Mouse (Mus musculus): Measurements from ENCODE around the gene Camta1. TPM values are rescaled to one million over a fixed set of nuclear protein-coding genes. Genes with fewer than 3 reads are reported as not detected.

Gene Camta1
- polyA plus RNA-seq, 1 experiment: 7.7 TPM

- Histone ChIP-seq H3K4me1 (ENCODE audit: control insufficient read depth, insufficient read depth, low read length) (peaks cover 2% of the 10 kb centered on the region; the same call in 1 of the 2 replicates), H3K27me3 (replicated peaks; ENCODE audit: control insufficient read depth, insufficient read depth, low read length) (no peaks in the 10 kb centered on the region), H3K27ac (ENCODE audit: insufficient read depth, low read depth, low read length) (no peak overlapping the region), H3K36me3 (ENCODE audit: control insufficient read depth, insufficient read depth, low read length) (no peaks in the 10 kb centered on the region), H3K4me3 (ENCODE audit: insufficient read depth, low read depth, low read length) (no peak overlapping the region)
- 95% methylated on average over 3 of the region's 3 CpGs for WGBS
- TF ChIP-seq POLR2A (IDR thresholded peaks at IDR 0.05; ENCODE audit: low read depth, low read length): no peak
- no peak for TF ChIP-seq CTCF (conservative IDR thresholded peaks at IDR 0.05; ENCODE audit: insufficient read depth, insufficient read length, low read depth, low read length)
- DNase-seq: no peak
Measured at GRCm38 (mm10) chr4:151835860-151836259, 25.8 kb downstream of the Camta1 start.

- no peak overlapping the region for H3K27ac ChIP-seq (ENCODE audit: insufficient read depth, low read depth, low read length)
- DNase-seq: no peak
- H3K4me1 ChIP-seq (ENCODE audit: control insufficient read depth, insufficient read depth, low read length): peaks cover 2% of the 10 kb centered on the region; the same call in 1 of the 2 replicates
- WGBS: 70% methylated on average over 10 of the region's 10 CpGs
- no peaks in the 10 kb centered on the region for H3K27me3 ChIP-seq (replicated peaks; ENCODE audit: control insufficient read depth, insufficient read depth, low read length)
- no peaks in the 10 kb centered on the region for H3K36me3 ChIP-seq (ENCODE audit: control insufficient read depth, insufficient read depth, low read length)
- TF ChIP-seq CTCF (conservative IDR thresholded peaks at IDR 0.05; ENCODE audit: insufficient read depth, insufficient read length, low read depth, low read length): no peak
- no peak for TF ChIP-seq POLR2A (IDR thresholded peaks at IDR 0.05; ENCODE audit: low read depth, low read length)
- no peak overlapping the region for H3K4me3 ChIP-seq (ENCODE audit: insufficient read depth, low read depth, low read length)
Measured at GRCm38 (mm10) chr4:151834536-151834935, 27.1 kb downstream of the Camta1 start.

GRCm38 (mm10) chr4:151833940-151834449 is 27.7 kb downstream of the Camta1 start:
- peaks cover 2% of the 10 kb centered on the region; the same call in 1 of the 2 replicates for H3K4me1 ChIP-seq (ENCODE audit: control insufficient read depth, insufficient read depth, low read length)
- 87% methylated on average over 7 of the region's 7 CpGs for WGBS
- TF ChIP-seq POLR2A (IDR thresholded peaks at IDR 0.05; ENCODE audit: low read depth, low read length) (no peak), CTCF (conservative IDR thresholded peaks at IDR 0.05; ENCODE audit: insufficient read depth, insufficient read length, low read depth, low read length) (no peak)

GRCm38 (mm10) chr4:151827840-151828239 is 33.8 kb downstream of the Camta1 start:
- Histone ChIP-seq H3K4me1 (ENCODE audit: control insufficient read depth, insufficient read depth, low read length) (peaks cover 8% of the 10 kb centered on the region), H3K4me3 (ENCODE audit: insufficient read depth, low read depth, low read length) (no peak overlapping the region), H3K27ac (ENCODE audit: insufficient read depth, low read depth, low read length) (no peak overlapping the region), H3K27me3 (replicated peaks; ENCODE audit: control insufficient read depth, insufficient read depth, low read length) (no peaks in the 10 kb centered on the region), H3K36me3 (ENCODE audit: control insufficient read depth, insufficient read depth, low read length) (no peaks in the 10 kb centered on the region; the same call in 1 of the 2 replicates)
- DNase-seq: no peak
- WGBS: 92% methylated on average over 3 of the region's 3 CpGs
- TF ChIP-seq POLR2A (IDR thresholded peaks at IDR 0.05; ENCODE audit: low read depth, low read length): no peak
- TF ChIP-seq CTCF (conservative IDR thresholded peaks at IDR 0.05; ENCODE audit: insufficient read depth, insufficient read length, low read depth, low read length): no peak

More at GRCm38 (mm10) chr4:151833940-151834449, 27.7 kb downstream of the Camta1 start:
- H3K27ac ChIP-seq (ENCODE audit: insufficient read depth, low read depth, low read length): no peak overlapping the region
- no peak for DNase-seq
- H3K27me3 ChIP-seq (replicated peaks; ENCODE audit: control insufficient read depth, insufficient read depth, low read length): no peaks in the 10 kb centered on the region
- H3K36me3 ChIP-seq (ENCODE audit: control insufficient read depth, insufficient read depth, low read length): no peaks in the 10 kb centered on the region; the same call in 1 of the 2 replicates
- no peak overlapping the region for H3K4me3 ChIP-seq (ENCODE audit: insufficient read depth, low read depth, low read length)

- Histone ChIP-seq H3K4me3 (ENCODE audit: insufficient read depth, low read depth, low read length) (no peak overlapping the region), H3K27me3 (replicated peaks; ENCODE audit: control insufficient read depth, insufficient read depth, low read length) (no peaks in the 10 kb centered on the region), H3K4me1 (ENCODE audit: control insufficient read depth, insufficient read depth, low read length) (peaks cover 13% of the 10 kb centered on the region), H3K27ac (ENCODE audit: insufficient read depth, low read depth, low read length) (no peak overlapping the region), H3K36me3 (ENCODE audit: control insufficient read depth, insufficient read depth, low read length) (no peaks in the 10 kb centered on the region; the same call in 1 of the 2 replicates)
- no peak for DNase-seq
- TF ChIP-seq CTCF (conservative IDR thresholded peaks at IDR 0.05; ENCODE audit: insufficient read depth, insufficient read length, low read depth, low read length) (no peak), POLR2A (IDR thresholded peaks at IDR 0.05; ENCODE audit: low read depth, low read length) (no peak)
Measured at GRCm38 (mm10) chr4:151827356-151827755, 34.3 kb downstream of the Camta1 start.

- no peak for DNase-seq
- TF ChIP-seq POLR2A (IDR thresholded peaks at IDR 0.05; ENCODE audit: low read depth, low read length) (no peak), CTCF (conservative IDR thresholded peaks at IDR 0.05; ENCODE audit: insufficient read depth, insufficient read length, low read depth, low read length) (no peak)
Measured at GRCm38 (mm10) chr4:151823963-151824362, 37.7 kb downstream of the Camta1 start.

GRCm38 (mm10) chr4:151822986-151823385 is 38.7 kb downstream of the Camta1 start:
- peak; percentile 86 for DNase-seq
- peaks cover 14% of the 10 kb centered on the region for H3K4me1 ChIP-seq (ENCODE audit: control insufficient read depth, insufficient read depth, low read length)
- H3K27ac ChIP-seq (ENCODE audit: insufficient read depth, low read depth, low read length): peak overlapping the region; percentile 25; the same call in 1 of the 2 replicates
- no peak for TF ChIP-seq POLR2A (IDR thresholded peaks at IDR 0.05; ENCODE audit: low read depth, low read length)
- no peak for TF ChIP-seq CTCF (conservative IDR thresholded peaks at IDR 0.05; ENCODE audit: insufficient read depth, insufficient read length, low read depth, low read length)
- WGBS: 42% methylated on average over 2 of the region's 2 CpGs
- no peak overlapping the region for H3K4me3 ChIP-seq (ENCODE audit: insufficient read depth, low read depth, low read length)
- H3K36me3 ChIP-seq (ENCODE audit: control insufficient read depth, insufficient read depth, low read length): no peaks in the 10 kb centered on the region
- no peaks in the 10 kb centered on the region for H3K27me3 ChIP-seq (replicated peaks; ENCODE audit: control insufficient read depth, insufficient read depth, low read length)

More at GRCm38 (mm10) chr4:151823963-151824362, 37.7 kb downstream of the Camta1 start:
- no peaks in the 10 kb centered on the region for H3K36me3 ChIP-seq (ENCODE audit: control insufficient read depth, insufficient read depth, low read length)
- H3K27me3 ChIP-seq (replicated peaks; ENCODE audit: control insufficient read depth, insufficient read depth, low read length): no peaks in the 10 kb centered on the region
- 58% methylated on average over 3 of the region's 3 CpGs for WGBS
- no peak overlapping the region for H3K4me3 ChIP-seq (ENCODE audit: insufficient read depth, low read depth, low read length)
- no peak overlapping the region; the same call in 1 of the 2 replicates for H3K27ac ChIP-seq (ENCODE audit: insufficient read depth, low read depth, low read length)
- peaks cover 14% of the 10 kb centered on the region for H3K4me1 ChIP-seq (ENCODE audit: control insufficient read depth, insufficient read depth, low read length)
